Mouse (Mus musculus) heart, embryonic 11.5 days (tissue): ENCODE results near the gene Rps18. TPM values are rescaled to one million over a fixed set of nuclear protein-coding genes. Genes with fewer than 3 reads are reported as not detected.

Source experiments
- ATAC-seq: fragments of 200-750 bp; cut with Nextera tagmentation; replicated peaks from 2 replicates; pipeline ENCODE4 v1.8.0; 2017; ENCODE audit warnings: moderate library complexity; ENCODE audit not compliant: insufficient number of reproducible peaks, low FRiP score, low TSS enrichment
- H3K27ac ChIP-seq: fragments of 300-500 bp; sonication (generic); 2 replicates; pipeline ENCODE4 v1.5.1; 2014; ENCODE audit warnings: mild to moderate bottlenecking, low read depth, low read length
- H3K27me3 ChIP-seq: fragments of 300-500 bp; sonication (generic); 2 replicates; pipeline ENCODE4 v1.6.1; 2014; ENCODE audit warnings: mild to moderate bottlenecking, low read length, mixed read lengths; ENCODE audit not compliant: control insufficient read depth, insufficient read depth
- H3K36me3 ChIP-seq: fragments of 300-500 bp; sonication (generic); 2 replicates; pipeline ENCODE4 v1.6.1; 2014; ENCODE audit warnings: mild to moderate bottlenecking, low read length, moderate library complexity, mixed read lengths; ENCODE audit not compliant: control insufficient read depth, insufficient read depth
- H3K4me1 ChIP-seq: fragments of 300-500 bp; sonication (generic); 2 replicates; pipeline ENCODE4 v1.6.1; 2014; ENCODE audit warnings: low read length; ENCODE audit not compliant: control insufficient read depth, insufficient read depth
- H3K4me2 ChIP-seq: fragments of 300-500 bp; sonication (generic); 2 replicates; pipeline ENCODE4 v1.6.1; 2014; ENCODE audit warnings: mild to moderate bottlenecking, moderate library complexity
- H3K4me3 ChIP-seq: fragments of 300-500 bp; sonication (generic); 2 replicates; pipeline ENCODE4 v1.5.1; 2014; ENCODE audit warnings: low read depth, low read length
- H3K9ac ChIP-seq: fragments of 300-500 bp; sonication (generic); 2 replicates; pipeline ENCODE4 v1.6.1; 2014; ENCODE audit warnings: mild to moderate bottlenecking, low read depth, low read length, moderate library complexity
- H3K9me3 ChIP-seq: fragments of 300-500 bp; sonication (generic); replicated peaks from 2 replicates; pipeline ENCODE4 v1.6.1; 2016; ENCODE audit warnings: low read length; ENCODE audit not compliant: control insufficient read depth
- WGBS: fragments of 180-500 bp; shearing (Covaris S2); extraction: QIAGEN DNeasy Blood & Tissue Kit; methylation state at CpG from one replicate; pipeline ENCODE4 v1.1.7; 2014; ENCODE audit not compliant: insufficient replicate concordance; 5-methylcytosine and 5-hydroxymethylcytosine counted together
- polyA plus RNA-seq: library from polyadenylated mRNA; unstranded; fragments of >200 nt; fragmentation: Nextera tagmentation; extraction: Ambion mirVana; gene quantifications from 2 replicates; pipeline ENCODE4 v1.2.1, GENCODE M21; 2014

The Rps18 gene
- polyA plus RNA-seq, 1 experiment from 2014 or later = 1,150 TPM

- Histone ChIP-seq H3K36me3 (peaks cover 17% of the 10 kb centered on the region), H3K4me2 (no peak overlapping the region), H3K27ac (no peak overlapping the region), H3K9me3 (no peaks in the 10 kb centered on the region), H3K4me3 (no peak overlapping the region), H3K9ac (no peak overlapping the region), H3K27me3 (no peaks in the 10 kb centered on the region), H3K4me1 (peaks cover 18% of the 10 kb centered on the region)
- ATAC-seq = no peak
- 88% methylated on average over 10 of the region's 10 CpGs for WGBS
Measured at GRCm38 (mm10) chr17:33947430-33948089, 8.2 kb downstream of the Rps18 start.

GRCm38 (mm10) chr17:33943454-33943853, 12.3 kb downstream of the Rps18 start:
- Histone ChIP-seq H3K27ac (no peak overlapping the region), H3K4me3 (no peak overlapping the region), H3K4me1 (peaks cover 13% of the 10 kb centered on the region), H3K36me3 (peaks cover 11% of the 10 kb centered on the region), H3K9ac (no peak overlapping the region), H3K4me2 (no peak overlapping the region), H3K9me3 (no peaks in the 10 kb centered on the region), H3K27me3 (no peaks in the 10 kb centered on the region)
- WGBS = 93% methylated on average over 15 of the region's 15 CpGs
- ATAC-seq = no peak

- Histone ChIP-seq H3K4me2 (peak overlapping the region; percentile 84), H3K36me3 (peaks cover 16% of the 10 kb centered on the region), H3K9me3 (no peaks in the 10 kb centered on the region), H3K9ac (peak overlapping the region; percentile 87), H3K27me3 (no peaks in the 10 kb centered on the region), H3K4me1 (peaks cover 13% of the 10 kb centered on the region), H3K27ac (no peak overlapping the region), H3K4me3 (peak overlapping the region; percentile 88)
- 48% methylated on average over 19 of the region's 19 CpGs for WGBS
- no peak for ATAC-seq
Measured at GRCm38 (mm10) chr17:33941381-33941780, 14.4 kb downstream of the Rps18 start.

- WGBS = 3% methylated on average over 26 of the region's 26 CpGs
- ATAC-seq = no peak
- Histone ChIP-seq H3K27ac (no peak overlapping the region), H3K36me3 (peaks cover 14% of the 10 kb centered on the region), H3K4me1 (peaks cover 13% of the 10 kb centered on the region), H3K9ac (peak overlapping the region; percentile 87), H3K4me3 (peak overlapping the region; percentile 88), H3K27me3 (no peaks in the 10 kb centered on the region), H3K9me3 (no peaks in the 10 kb centered on the region), H3K4me2 (peak overlapping the region; percentile 84)
Measured at GRCm38 (mm10) chr17:33940981-33941380, 14.8 kb downstream of the Rps18 start.

GRCm38 (mm10) chr17:33940206-33940805, 15.5 kb downstream of the Rps18 start, which contains the start of the genes Pfdn6 and Wdr46:
Gene Pfdn6 (minus strand): TSS chr17:33940343.
Gene Wdr46 (plus strand): TSS chr17:33940660.
- peak within 1 kb of the TSS; percentile 88 for H3K4me3 ChIP-seq
- H3K4me1 ChIP-seq = peaks cover 13% of the 10 kb centered on the region
- peak within 1 kb of the TSS; percentile 84 for H3K4me2 ChIP-seq
- H3K27ac ChIP-seq = no peak within 1 kb of the TSS
- no peaks in the 10 kb centered on the region for H3K9me3 ChIP-seq
- peak; percentile 77 for ATAC-seq
- WGBS = under 1% methylated on average over 36 of the region's 36 CpGs
- H3K36me3 ChIP-seq = peaks cover 17% of the 10 kb centered on the region
- no peaks in the 10 kb centered on the region for H3K27me3 ChIP-seq
- peak within 1 kb of the TSS; percentile 87 for H3K9ac ChIP-seq

- Histone ChIP-seq H3K9me3 (no peaks in the 10 kb centered on the region), H3K27ac (no peak overlapping the region), H3K4me1 (peaks cover 13% of the 10 kb centered on the region), H3K36me3 (peaks cover 15% of the 10 kb centered on the region), H3K9ac (no peak overlapping the region), H3K27me3 (no peaks in the 10 kb centered on the region), H3K4me2 (peak overlapping the region; percentile 84), H3K4me3 (no peak overlapping the region; the same call in 1 of the 2 replicates)
- 77% methylated on average over 11 of the region's 11 CpGs for WGBS
- no peak for ATAC-seq
Measured at GRCm38 (mm10) chr17:33938783-33939182, 17.0 kb downstream of the Rps18 start.

GRCm38 (mm10) chr17:33936993-33937392, 18.8 kb downstream of the Rps18 start:
- ATAC-seq = no peak
- Histone ChIP-seq H3K4me2 (no peak overlapping the region), H3K9me3 (no peaks in the 10 kb centered on the region), H3K4me1 (peaks cover 13% of the 10 kb centered on the region), H3K27ac (no peak overlapping the region), H3K4me3 (no peak overlapping the region), H3K9ac (no peak overlapping the region), H3K27me3 (no peaks in the 10 kb centered on the region), H3K36me3 (peaks cover 25% of the 10 kb centered on the region)
- 78% methylated on average over 15 of the region's 15 CpGs for WGBS

- no peak overlapping the region for H3K9ac ChIP-seq
- no peak overlapping the region for H3K27ac ChIP-seq
- ATAC-seq = no peak
- H3K4me2 ChIP-seq = no peak overlapping the region
- H3K4me3 ChIP-seq = no peak overlapping the region
- peaks cover 17% of the 10 kb centered on the region for H3K4me1 ChIP-seq
- WGBS = 82% methylated on average over 21 of the region's 21 CpGs
- H3K27me3 ChIP-seq = no peaks in the 10 kb centered on the region
- H3K36me3 ChIP-seq = peaks cover 25% of the 10 kb centered on the region
- no peaks in the 10 kb centered on the region for H3K9me3 ChIP-seq
Measured at GRCm38 (mm10) chr17:33935422-33936055, 20.3 kb downstream of the Rps18 start.
